Mouse (Mus musculus) liver, embryonic 15.5 days (tissue): ENCODE results near the gene Mbd3. TPM values are rescaled to one million over a fixed set of nuclear protein-coding genes. Genes with fewer than 3 reads are reported as not detected.

ENCODE experiments used
- ATAC-seq: fragments of 200-750 bp; cut with Nextera tagmentation; 2 replicates; pipeline ENCODE4 v1.8.0; 2017; ENCODE audit warnings: moderate number of reproducible peaks, mild to moderate bottlenecking, moderate library complexity; ENCODE audit not compliant: insufficient read depth
- H3K27ac ChIP-seq: fragments of 300-500 bp; sonication (generic); replicated peaks from 2 replicates; pipeline ENCODE4 v1.5.1; 2015; ENCODE audit warnings: mild to moderate bottlenecking, inconsistent platforms
- H3K27me3 ChIP-seq: fragments of 300-500 bp; sonication (generic); 2 replicates; pipeline ENCODE4 v1.6.1; 2015; ENCODE audit warnings: mild to moderate bottlenecking, inconsistent platforms
- H3K36me3 ChIP-seq: fragments of 300-500 bp; sonication (generic); replicated peaks from 2 replicates; pipeline ENCODE4 v1.6.1; 2015; ENCODE audit warnings: moderate library complexity, mild to moderate bottlenecking, inconsistent platforms
- H3K4me1 ChIP-seq: fragments of 300-500 bp; sonication (generic); replicated peaks from 2 replicates; pipeline ENCODE4 v1.6.1; 2015; ENCODE audit warnings: inconsistent platforms
- H3K4me2 ChIP-seq: fragments of 300-500 bp; sonication (generic); 2 replicates; pipeline ENCODE4 v1.6.1; 2015; ENCODE audit warnings: moderate library complexity, mild to moderate bottlenecking, inconsistent platforms
- H3K4me3 ChIP-seq: fragments of 300-500 bp; sonication (generic); replicated peaks from 2 replicates; pipeline ENCODE4 v1.5.1; 2015; ENCODE audit warnings: mild to moderate bottlenecking, inconsistent platforms
- H3K9ac ChIP-seq: fragments of 300-500 bp; sonication (generic); 2 replicates; pipeline ENCODE4 v1.6.1; 2015; ENCODE audit warnings: moderate library complexity, mild to moderate bottlenecking, inconsistent platforms
- H3K9me3 ChIP-seq: fragments of 300-500 bp; sonication (generic); replicated peaks from 2 replicates; pipeline ENCODE4 v1.6.1; 2016; ENCODE audit warnings: inconsistent platforms
- WGBS: fragments of 180-500 bp; shearing (Covaris S2); methylation state at CpG from one replicate; pipeline ENCODE4 v1.1.7; 2015; ENCODE audit warnings: mixed read lengths; ENCODE audit not compliant: insufficient replicate concordance; 5-methylcytosine and 5-hydroxymethylcytosine counted together
- polyA plus RNA-seq: library from polyadenylated mRNA; unstranded; fragments of >200 nt; fragmentation: Nextera tagmentation; extraction: Ambion mirVana; gene quantifications from 2 replicates; pipeline ENCODE4 v1.2.1, GENCODE M21; 2015

Gene Mbd3
- polyA plus RNA-seq, 1 experiment from 2014 or later, result 63.2 TPM

DNA sequence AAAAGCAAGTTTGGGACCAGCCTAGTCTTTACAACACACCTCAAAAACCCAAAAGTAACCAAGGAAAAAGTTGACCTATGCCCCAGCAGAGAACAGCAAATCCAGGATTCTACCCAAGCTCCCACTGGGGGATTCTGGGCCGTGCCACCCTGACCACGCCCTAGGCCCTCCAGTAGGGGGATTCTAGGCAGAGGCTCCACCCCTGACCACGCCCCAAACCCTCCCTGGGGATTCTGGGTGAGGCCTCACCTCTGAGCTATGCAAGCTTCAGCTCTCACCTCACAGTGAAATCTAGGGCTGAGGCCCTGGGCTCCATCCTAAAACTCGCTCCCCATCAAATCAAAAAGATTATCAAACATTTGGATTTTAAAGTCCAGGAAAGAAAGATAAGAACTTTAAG lies 24.2 kb upstream of the Mbd3 start:
- H3K9ac ChIP-seq, result peak overlapping the region; percentile 34
- peak overlapping the region; percentile 7; the same call in 1 of the 2 replicates for H3K4me3 ChIP-seq

DNA sequence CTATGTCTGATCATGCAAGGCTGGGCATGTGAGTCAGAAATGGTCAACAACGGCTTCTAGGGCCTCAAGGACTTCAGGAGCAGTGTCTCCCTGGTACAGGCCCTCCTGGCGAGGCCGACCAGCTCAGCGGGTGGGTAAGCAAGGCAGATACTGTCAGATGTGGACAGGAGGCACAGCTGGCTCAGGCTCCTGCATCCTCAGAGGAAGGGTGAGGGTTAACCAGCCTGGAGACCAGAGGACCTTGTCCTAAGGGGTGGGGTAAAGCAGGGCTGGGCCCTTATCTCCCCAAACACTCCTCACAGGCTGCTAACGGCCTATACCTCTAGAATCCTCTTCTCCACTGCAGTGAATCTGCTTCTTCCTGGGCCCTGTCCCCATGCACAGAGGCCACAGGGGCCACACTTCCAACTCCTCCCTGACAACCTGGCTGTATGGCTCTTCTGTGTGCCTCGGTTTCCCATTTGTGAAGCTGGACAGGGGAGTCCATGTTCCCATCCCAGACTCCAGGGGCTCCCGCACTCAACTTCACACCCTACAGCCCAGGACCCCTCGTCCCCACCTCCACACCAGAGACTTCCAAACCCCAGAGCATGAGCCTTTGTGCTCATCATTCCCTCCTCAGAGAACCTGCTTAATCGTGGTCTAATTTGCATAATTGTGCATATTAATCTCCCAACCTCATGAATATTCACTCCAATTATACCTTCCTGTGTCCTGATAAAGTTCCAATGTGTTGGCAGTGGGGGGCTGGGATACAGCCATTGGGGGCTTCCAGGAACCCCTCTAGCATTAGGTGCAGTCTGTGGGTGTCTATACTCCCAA lies 22.5 kb upstream of the Mbd3 start:
- peaks cover 88% of the 10 kb centered on the region for H3K36me3 ChIP-seq
- peak overlapping the region; percentile 82 for H3K4me2 ChIP-seq
- ATAC-seq, result peak; percentile 94
- peak overlapping the region; percentile 98 for H3K27ac ChIP-seq
- no peaks in the 10 kb centered on the region for H3K27me3 ChIP-seq
- H3K4me1 ChIP-seq, result peaks cover 79% of the 10 kb centered on the region
- WGBS, result 18% methylated on average over 9 of the region's 9 CpGs
- H3K9me3 ChIP-seq, result 0 out of 2 replicates have a peak, but pooled peaks cover 8% of the 10 kb centered on the region
- peak overlapping the region; percentile 52 for H3K4me3 ChIP-seq
- H3K9ac ChIP-seq, result peak overlapping the region; percentile 67

More for the DNA sequence above, 24.2 kb upstream of the Mbd3 start:
- Histone ChIP-seq H3K4me2 (peak overlapping the region; percentile 82), H3K36me3 (peaks cover 88% of the 10 kb centered on the region), H3K9me3 (0 out of 2 replicates have a peak, but pooled peaks cover 8% of the 10 kb centered on the region), H3K27ac (peak overlapping the region; percentile 98), H3K4me1 (peaks cover 70% of the 10 kb centered on the region), H3K27me3 (no peaks in the 10 kb centered on the region)
- WGBS, result 15% methylated on average over 4 of the region's 4 CpGs
- peak; percentile 65 for ATAC-seq

DNA sequence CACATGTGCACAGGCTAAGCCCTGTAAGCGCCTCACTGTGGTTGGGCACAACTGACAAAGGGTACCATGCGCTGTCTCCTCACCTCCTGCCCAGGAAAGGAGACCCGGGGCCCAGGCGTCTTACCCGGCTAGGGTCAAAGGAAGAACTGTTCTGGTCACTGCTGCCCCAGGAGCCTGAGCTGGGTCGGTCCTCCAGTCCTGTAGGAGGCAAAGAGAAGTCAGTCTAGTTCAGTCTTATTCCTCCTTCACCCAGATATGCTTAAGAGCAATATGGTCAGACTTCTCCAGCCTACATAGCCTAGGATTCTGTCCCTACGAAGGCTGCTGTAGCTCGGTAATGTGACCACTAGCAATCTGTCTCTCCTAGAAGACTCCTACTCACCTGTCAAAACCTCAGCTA lies 21.9 kb upstream of the Mbd3 start:
- 62% methylated on average over 8 of the region's 8 CpGs for WGBS
- H3K9me3 ChIP-seq, result 0 out of 2 replicates have a peak, but pooled peaks cover 6% of the 10 kb centered on the region
- peak overlapping the region; percentile 52 for H3K4me3 ChIP-seq
- peak overlapping the region; percentile 98 for H3K27ac ChIP-seq
- H3K4me2 ChIP-seq, result peak overlapping the region; percentile 82
- H3K27me3 ChIP-seq, result no peaks in the 10 kb centered on the region
- no peak; the same call in 1 of the 2 replicates for ATAC-seq
- peaks cover 88% of the 10 kb centered on the region for H3K36me3 ChIP-seq
- H3K9ac ChIP-seq, result peak overlapping the region; percentile 67
- peaks cover 79% of the 10 kb centered on the region for H3K4me1 ChIP-seq

DNA sequence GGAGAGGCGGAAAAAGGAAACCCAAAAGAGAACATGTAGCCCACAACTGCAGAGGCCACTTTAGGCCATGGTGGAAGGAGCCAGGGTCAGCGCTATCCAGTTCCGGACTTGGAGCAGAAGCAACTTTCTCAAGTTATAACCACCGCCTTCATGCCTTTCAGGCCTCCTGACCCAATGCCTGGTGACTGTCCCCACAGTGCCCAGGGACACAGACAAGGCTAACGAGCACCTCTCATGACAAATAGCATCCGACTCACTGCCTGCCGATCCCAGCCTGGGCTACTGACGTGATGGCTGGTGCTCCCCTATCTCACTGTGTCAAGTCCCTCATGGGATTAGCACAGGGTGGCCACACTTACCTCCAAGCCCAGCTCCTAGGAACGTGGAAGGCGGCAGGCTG lies 21.4 kb upstream of the Mbd3 start:
- Histone ChIP-seq H3K4me3 (peak overlapping the region; percentile 52), H3K4me2 (peak overlapping the region; percentile 82), H3K9me3 (0 out of 2 replicates have a peak, but pooled peaks cover 5% of the 10 kb centered on the region), H3K36me3 (peaks cover 88% of the 10 kb centered on the region), H3K4me1 (peaks cover 79% of the 10 kb centered on the region), H3K9ac (peak overlapping the region; percentile 67), H3K27me3 (no peaks in the 10 kb centered on the region), H3K27ac (peak overlapping the region; percentile 98)
- 82% methylated on average over 10 of the region's 10 CpGs for WGBS
- ATAC-seq, result no peak

DNA sequence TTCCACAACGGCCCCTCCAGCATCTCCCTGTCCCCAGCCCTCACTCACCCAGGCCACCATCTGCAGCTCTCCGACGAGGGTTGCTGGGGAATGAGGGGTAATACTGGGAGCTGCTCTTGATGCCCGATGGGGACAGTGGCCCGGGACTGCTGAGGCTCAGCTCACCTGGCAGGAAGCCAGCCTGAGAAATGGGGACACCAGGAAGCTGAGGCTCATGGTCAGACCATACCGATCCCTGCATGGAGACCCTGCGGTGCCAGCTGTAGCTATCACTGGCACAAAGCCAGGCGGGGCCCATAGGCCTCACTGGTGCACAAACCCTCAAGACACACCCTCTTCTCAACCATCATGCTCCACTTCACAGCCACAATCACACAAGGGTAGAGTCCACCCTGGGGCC lies 20.1 kb upstream of the Mbd3 start:
- Histone ChIP-seq H3K27me3 (no peaks in the 10 kb centered on the region), H3K9me3 (no peaks in the 10 kb centered on the region), H3K4me2 (peak overlapping the region; percentile 82), H3K4me1 (peaks cover 68% of the 10 kb centered on the region), H3K4me3 (peak overlapping the region; percentile 27), H3K9ac (peak overlapping the region; percentile 67), H3K27ac (peak overlapping the region; percentile 98), H3K36me3 (peaks cover 88% of the 10 kb centered on the region)
- 67% methylated on average over 8 of the region's 8 CpGs for WGBS
- ATAC-seq, result no peak

DNA sequence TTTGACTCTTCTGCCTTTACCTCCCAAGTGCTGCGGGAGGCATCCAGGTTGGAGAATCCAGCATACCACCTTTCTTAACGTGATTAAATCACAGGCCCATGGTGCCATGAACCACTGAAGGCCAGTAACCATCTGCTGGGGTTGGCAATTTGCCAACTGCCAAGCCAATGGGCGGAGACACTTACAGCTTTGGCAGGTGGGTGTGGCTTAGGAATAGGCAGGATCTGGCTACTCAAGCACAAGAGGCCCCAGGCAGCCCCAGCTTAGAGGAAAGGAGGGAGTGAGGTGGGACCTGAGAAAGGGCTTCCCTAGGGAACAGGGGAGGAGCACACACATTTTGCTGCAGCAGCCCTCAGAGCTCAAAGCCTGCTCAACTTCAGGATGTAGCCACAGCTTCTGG lies 19.0 kb upstream of the Mbd3 start:
- Histone ChIP-seq H3K27me3 (no peaks in the 10 kb centered on the region), H3K27ac (peak overlapping the region; percentile 98), H3K4me3 (no peak overlapping the region), H3K36me3 (peaks cover 90% of the 10 kb centered on the region), H3K9me3 (no peaks in the 10 kb centered on the region), H3K4me2 (peak overlapping the region; percentile 82), H3K4me1 (peaks cover 57% of the 10 kb centered on the region), H3K9ac (peak overlapping the region; percentile 67)
- no peak for ATAC-seq
- WGBS, result 57% methylated on average over 3 of the region's 3 CpGs

DNA sequence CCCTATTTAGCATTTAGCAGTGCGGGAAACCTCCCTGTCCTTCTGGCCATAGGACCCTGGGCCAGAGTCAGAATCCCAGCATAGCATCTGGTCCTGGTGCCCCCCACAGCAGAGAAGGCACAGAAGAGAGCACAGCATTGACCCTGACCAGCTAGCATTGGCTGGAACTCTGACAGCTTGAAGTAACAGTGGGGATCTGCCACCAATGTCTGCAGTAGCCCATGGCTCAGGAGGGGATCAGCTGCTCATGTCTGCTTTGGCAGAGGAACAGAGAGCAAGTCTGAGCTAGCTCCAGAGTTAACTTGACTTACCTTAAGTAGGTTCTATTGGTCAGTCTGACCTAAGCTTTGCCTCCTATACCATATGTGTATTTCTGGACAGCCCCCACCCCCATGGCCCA lies 18.5 kb upstream of the Mbd3 start:
- no peak for ATAC-seq
- H3K4me3 ChIP-seq, result no peak overlapping the region
- H3K4me2 ChIP-seq, result 0 out of 2 replicates have a peak overlapping the region, but pooled peaks have one; percentile 82
- H3K27me3 ChIP-seq, result no peaks in the 10 kb centered on the region
- 89% methylated on average over 1 of the region's 1 CpGs for WGBS
- peaks cover 93% of the 10 kb centered on the region for H3K36me3 ChIP-seq
- H3K27ac ChIP-seq, result peak overlapping the region; percentile 98
- no peaks in the 10 kb centered on the region for H3K9me3 ChIP-seq
- peaks cover 52% of the 10 kb centered on the region for H3K4me1 ChIP-seq
- no peak overlapping the region for H3K9ac ChIP-seq

DNA sequence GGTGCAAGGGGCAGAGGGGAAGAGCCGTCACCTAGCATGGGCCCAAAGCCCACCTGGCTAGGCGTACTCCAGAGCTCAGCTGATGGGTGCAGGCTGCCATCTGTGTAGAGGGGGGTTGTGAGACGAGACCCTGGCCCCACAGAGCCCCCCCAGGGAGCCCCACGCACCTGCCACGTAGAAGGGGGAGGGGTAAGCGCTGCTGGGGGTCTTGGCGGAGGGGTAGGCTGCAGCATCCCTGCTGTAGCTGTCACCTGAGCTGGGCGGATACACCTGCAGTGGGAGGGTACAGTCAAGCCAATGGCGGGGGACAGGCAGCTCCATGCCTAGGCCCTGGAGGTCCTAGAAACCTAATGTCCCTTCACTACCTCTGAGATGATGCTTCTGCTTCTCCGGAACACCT lies 18.0 kb upstream of the Mbd3 start:
- no peak overlapping the region for H3K9ac ChIP-seq
- no peak overlapping the region for H3K27ac ChIP-seq
- no peaks in the 10 kb centered on the region for H3K27me3 ChIP-seq
- no peaks in the 10 kb centered on the region for H3K9me3 ChIP-seq
- no peak overlapping the region for H3K4me2 ChIP-seq
- 92% methylated on average over 10 of the region's 10 CpGs for WGBS
- H3K36me3 ChIP-seq, result peaks cover 98% of the 10 kb centered on the region
- H3K4me3 ChIP-seq, result no peak overlapping the region
- ATAC-seq, result no peak
- H3K4me1 ChIP-seq, result peaks cover 48% of the 10 kb centered on the region

DNA sequence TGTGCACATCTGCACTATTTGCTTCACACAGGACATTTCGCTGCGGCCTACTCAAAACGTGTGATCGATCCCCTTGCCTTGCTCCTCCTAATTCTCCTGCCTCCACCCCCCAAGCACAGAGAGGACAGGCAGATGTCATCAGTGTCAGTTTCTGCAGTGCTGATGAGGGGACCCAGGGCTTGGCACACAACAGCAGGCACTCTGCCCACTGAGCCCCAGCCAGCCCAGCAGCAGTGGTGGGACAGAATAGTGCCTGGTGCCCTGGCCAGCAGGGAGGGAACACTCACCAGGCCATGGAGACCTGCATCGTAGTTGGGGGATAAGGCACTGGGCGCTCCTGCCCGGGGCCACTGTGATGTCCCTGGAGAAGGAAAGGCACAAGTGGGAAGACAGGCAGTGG lies 16.2 kb upstream of the Mbd3 start:
- Histone ChIP-seq H3K4me1 (peaks cover 30% of the 10 kb centered on the region), H3K4me2 (no peak overlapping the region), H3K4me3 (no peak overlapping the region), H3K9me3 (no peaks in the 10 kb centered on the region), H3K27ac (no peak overlapping the region), H3K36me3 (peaks cover 100% of the 10 kb centered on the region), H3K27me3 (no peaks in the 10 kb centered on the region), H3K9ac (no peak overlapping the region)
- WGBS, result 93% methylated on average over 7 of the region's 7 CpGs
- ATAC-seq, result no peak

DNA sequence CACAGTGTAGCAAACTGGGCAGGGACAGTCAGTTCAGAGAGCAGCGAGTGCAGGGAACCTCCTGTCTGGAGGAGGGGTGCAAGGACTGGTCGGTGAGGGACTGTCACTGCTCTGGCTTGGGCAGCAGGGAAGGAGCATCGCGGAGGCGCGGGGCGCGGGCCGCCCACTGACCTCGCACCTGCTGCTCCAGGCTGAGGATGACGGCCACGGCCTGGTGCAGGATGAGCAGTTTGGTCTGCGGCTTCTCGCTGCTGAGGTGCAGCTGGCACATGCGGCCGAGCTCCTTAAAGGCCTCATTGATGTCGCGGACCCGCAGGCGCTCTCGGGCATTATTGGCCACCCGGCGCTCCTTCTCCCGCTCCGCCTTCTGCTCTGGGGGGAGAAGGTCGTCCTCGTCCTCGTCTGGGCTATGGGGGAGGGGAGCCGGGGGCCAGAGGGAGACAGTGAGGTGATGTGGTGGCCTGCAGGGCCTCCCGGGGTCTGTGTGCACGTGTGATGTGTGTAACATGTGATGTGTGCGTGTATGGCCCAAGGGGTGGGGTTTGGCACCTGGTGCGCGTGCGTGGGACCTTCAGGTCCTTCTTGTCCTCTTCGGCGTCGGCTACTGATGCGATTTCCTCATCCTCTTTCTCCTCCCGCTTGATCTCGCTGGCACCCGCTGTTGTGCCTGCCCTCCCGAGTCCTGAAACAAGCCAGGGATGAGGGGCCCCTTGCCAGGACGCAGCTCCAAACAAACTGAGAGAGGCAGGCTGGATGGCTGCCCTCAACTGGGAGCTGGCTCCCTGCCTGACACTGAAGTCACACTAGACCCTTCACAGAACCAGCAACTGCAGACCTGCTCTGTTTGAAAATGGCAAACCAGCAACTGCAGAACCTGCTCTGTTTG lies 13.5 kb upstream of the Mbd3 start:
- WGBS, result 88% methylated on average over 44 of the region's 44 CpGs
- Histone ChIP-seq H3K9ac (no peak overlapping the region), H3K27me3 (no peaks in the 10 kb centered on the region), H3K4me1 (peaks cover 19% of the 10 kb centered on the region), H3K27ac (no peak overlapping the region), H3K36me3 (peaks cover 94% of the 10 kb centered on the region), H3K4me3 (no peak overlapping the region), H3K4me2 (no peak overlapping the region), H3K9me3 (no peaks in the 10 kb centered on the region)
- ATAC-seq, result no peak

DNA sequence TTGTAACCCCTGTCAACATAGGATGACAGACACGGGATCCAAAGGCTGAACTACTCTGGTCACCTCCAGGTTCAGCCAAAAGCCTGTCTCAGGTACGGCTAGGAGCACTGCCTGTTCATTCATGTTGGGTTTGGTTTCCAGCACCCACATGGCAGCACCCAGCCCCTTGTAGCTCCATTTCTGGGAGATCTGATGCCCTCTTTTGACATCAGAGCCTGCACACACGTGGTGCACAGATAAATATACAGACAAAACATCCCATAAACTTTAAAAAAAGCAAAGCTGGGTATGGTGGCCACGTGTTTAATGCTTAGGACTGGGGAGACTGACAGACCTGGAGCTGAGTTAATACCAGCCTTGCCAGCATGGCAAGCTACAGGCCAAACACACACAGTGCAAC lies 8.6 kb upstream of the Mbd3 start:
- 37% methylated on average over 4 of the region's 4 CpGs for WGBS
- peak overlapping the region; percentile 85; the same call in 1 of the 2 replicates for H3K9ac ChIP-seq

More for the DNA sequence above, 8.6 kb upstream of the Mbd3 start:
- 0 out of 2 replicates have a peak, but pooled peaks cover 2% of the 10 kb centered on the region for H3K9me3 ChIP-seq
- no peaks in the 10 kb centered on the region for H3K27me3 ChIP-seq
- ATAC-seq, result no peak
- H3K4me2 ChIP-seq, result peak overlapping the region; percentile 92
- peak overlapping the region; percentile 92 for H3K27ac ChIP-seq
- peaks cover 64% of the 10 kb centered on the region for H3K36me3 ChIP-seq
- H3K4me3 ChIP-seq, result peak overlapping the region; percentile 92; the same call in 1 of the 2 replicates
- peaks cover 52% of the 10 kb centered on the region for H3K4me1 ChIP-seq
